Mouse (Mus musculus) lung, embryonic 16.5 days (tissue): ENCODE measurements at regions not wholly inside any gene's neighbourhood (a gene's known extent, or its start where the extent isn't known, plus 50 kb on each side); places are given as distances from the start of the nearest gene placed in this dataset.

ENCODE experiments used
- ATAC-seq: fragments of 200-750 bp; cut with Nextera tagmentation; 2 replicates; pipeline ENCODE4 v1.8.0; 2017; ENCODE audit warnings: low read depth, mild to moderate bottlenecking, moderate library complexity
- H3K27ac ChIP-seq: fragments of 300-500 bp; sonication (generic); 2 replicates; pipeline ENCODE4 v1.5.1; 2014; ENCODE audit warnings: mild to moderate bottlenecking, control low read depth, low read length
- H3K27me3 ChIP-seq: fragments of 300-500 bp; sonication (generic); 2 replicates; pipeline ENCODE4 v1.6.1; 2014; ENCODE audit warnings: low read depth, low read length, mixed read lengths; ENCODE audit not compliant: control insufficient read depth, insufficient read depth
- H3K36me3 ChIP-seq: fragments of 300-500 bp; sonication (generic); 2 replicates; pipeline ENCODE4 v1.6.1; 2014; ENCODE audit warnings: low read length; ENCODE audit not compliant: control insufficient read depth, insufficient read depth
- H3K4me1 ChIP-seq: fragments of 300-500 bp; sonication (generic); replicated peaks from 2 replicates; pipeline ENCODE4 v1.6.1; 2014; ENCODE audit warnings: low read length, mixed read lengths; ENCODE audit not compliant: control insufficient read depth, insufficient read depth
- H3K4me2 ChIP-seq: fragments of 300-500 bp; sonication (generic); 2 replicates; pipeline ENCODE4 v1.6.1; 2014; ENCODE audit warnings: low read depth, low read length, control low read depth
- H3K4me3 ChIP-seq: fragments of 300-500 bp; sonication (generic); 2 replicates; pipeline ENCODE4 v1.5.1; 2014; ENCODE audit warnings: mild to moderate bottlenecking, low read length, control low read depth
- H3K9ac ChIP-seq: fragments of 300-500 bp; sonication (generic); 2 replicates; pipeline ENCODE4 v1.6.1; 2014; ENCODE audit warnings: low read length, control low read depth
- H3K9me3 ChIP-seq: fragments of 300-500 bp; sonication (generic); 2 replicates; pipeline ENCODE4 v1.6.1; 2016; ENCODE audit warnings: low read length; ENCODE audit not compliant: control insufficient read depth
- WGBS: fragments of 180-500 bp; shearing (Covaris S2); extraction: QIAGEN DNeasy Blood & Tissue Kit; methylation state at CpG from one replicate; pipeline ENCODE4 v1.1.7; 2014; 5-methylcytosine and 5-hydroxymethylcytosine counted together

DNA sequence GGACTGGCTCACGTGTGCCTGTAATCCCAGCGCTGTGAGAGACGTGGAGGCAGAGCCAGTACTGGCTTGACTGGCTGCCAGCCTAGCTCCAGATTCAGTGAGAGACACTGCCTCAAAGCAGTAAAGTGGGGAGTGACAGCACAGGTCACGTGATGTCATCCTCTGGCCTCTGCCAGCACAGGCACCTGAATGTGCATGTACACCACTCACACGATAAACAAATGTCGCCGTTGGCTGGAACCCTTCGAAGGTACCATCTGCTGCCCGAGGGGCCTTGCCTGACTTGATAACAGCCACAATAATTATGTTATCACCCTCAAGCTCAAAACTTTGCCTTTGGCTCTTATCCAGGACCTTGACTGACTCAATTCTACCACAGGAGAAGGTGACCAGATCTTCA, 132.4 kb upstream of the Rpl38 start:
- no peak overlapping the region for H3K4me2 ChIP-seq
- H3K36me3 ChIP-seq = no peaks in the 10 kb centered on the region
- H3K4me3 ChIP-seq = no peak overlapping the region
- no peak overlapping the region for H3K27ac ChIP-seq
- H3K27me3 ChIP-seq = no peaks in the 10 kb centered on the region
- H3K9ac ChIP-seq = no peak overlapping the region
- H3K4me1 ChIP-seq = no peaks in the 10 kb centered on the region
- peaks cover 6% of the 10 kb centered on the region for H3K9me3 ChIP-seq
- 83% methylated on average over 9 of the region's 9 CpGs for WGBS
- no peak for ATAC-seq

DNA sequence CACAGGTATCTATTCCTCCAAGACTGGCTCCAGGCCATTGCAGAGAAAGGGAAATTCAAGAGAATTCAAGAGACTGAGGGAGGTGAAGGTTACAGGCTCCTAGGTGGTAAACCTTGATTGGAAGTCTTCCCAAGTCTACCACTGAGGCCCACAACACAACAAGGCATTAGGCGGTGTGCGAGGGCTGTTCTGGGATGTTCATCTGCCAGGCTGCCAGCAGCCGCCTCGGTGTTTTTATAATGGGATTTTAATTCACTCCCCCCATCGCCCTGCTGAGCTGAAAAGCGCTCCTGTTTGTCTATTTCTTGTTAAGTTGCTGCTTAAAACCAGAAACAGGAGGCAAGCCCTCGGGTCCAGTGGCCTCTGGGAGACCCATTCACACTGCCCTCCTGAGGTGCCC, 133.9 kb upstream of the Rpl38 start:
- H3K36me3 ChIP-seq = no peaks in the 10 kb centered on the region
- no peaks in the 10 kb centered on the region for H3K9me3 ChIP-seq
- ATAC-seq = no peak
- WGBS = 83% methylated on average over 7 of the region's 7 CpGs
- no peaks in the 10 kb centered on the region for H3K4me1 ChIP-seq
- no peaks in the 10 kb centered on the region for H3K27me3 ChIP-seq
- H3K9ac ChIP-seq = no peak overlapping the region
- no peak overlapping the region for H3K27ac ChIP-seq
- no peak overlapping the region for H3K4me3 ChIP-seq
- no peak overlapping the region for H3K4me2 ChIP-seq

DNA sequence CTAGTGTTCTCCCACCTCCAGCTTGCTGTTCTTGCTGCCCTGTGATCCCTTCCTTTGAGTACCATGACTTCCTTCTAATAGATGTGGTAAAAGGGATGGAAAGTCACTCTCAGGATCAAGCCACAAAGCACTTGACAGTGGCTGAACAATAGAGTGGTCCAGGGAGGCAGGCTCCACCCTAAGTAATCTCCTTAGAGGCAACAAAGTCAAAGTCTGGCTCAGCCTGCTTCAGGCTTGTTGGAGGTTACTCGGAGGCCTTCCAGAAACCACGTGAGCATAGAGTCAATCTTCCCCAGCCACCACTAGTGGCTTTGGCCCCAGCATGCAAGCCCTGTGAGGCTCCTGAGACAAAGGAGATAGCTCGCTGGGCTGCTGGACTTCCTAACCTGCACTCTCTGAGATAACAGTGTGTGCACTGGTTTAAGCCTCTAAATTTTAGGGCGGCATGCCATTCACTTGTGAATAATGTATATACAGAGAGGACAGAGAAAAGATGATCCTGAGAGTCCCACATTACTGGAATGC, 137.0 kb upstream of the Rpl38 start:
- Histone ChIP-seq H3K9me3 (no peaks in the 10 kb centered on the region), H3K27me3 (no peaks in the 10 kb centered on the region), H3K4me1 (no peaks in the 10 kb centered on the region), H3K4me3 (no peak overlapping the region), H3K36me3 (no peaks in the 10 kb centered on the region), H3K27ac (no peak overlapping the region), H3K9ac (no peak overlapping the region), H3K4me2 (no peak overlapping the region)
- ATAC-seq = no peak
- WGBS = 45% methylated on average over 4 of the region's 4 CpGs

DNA sequence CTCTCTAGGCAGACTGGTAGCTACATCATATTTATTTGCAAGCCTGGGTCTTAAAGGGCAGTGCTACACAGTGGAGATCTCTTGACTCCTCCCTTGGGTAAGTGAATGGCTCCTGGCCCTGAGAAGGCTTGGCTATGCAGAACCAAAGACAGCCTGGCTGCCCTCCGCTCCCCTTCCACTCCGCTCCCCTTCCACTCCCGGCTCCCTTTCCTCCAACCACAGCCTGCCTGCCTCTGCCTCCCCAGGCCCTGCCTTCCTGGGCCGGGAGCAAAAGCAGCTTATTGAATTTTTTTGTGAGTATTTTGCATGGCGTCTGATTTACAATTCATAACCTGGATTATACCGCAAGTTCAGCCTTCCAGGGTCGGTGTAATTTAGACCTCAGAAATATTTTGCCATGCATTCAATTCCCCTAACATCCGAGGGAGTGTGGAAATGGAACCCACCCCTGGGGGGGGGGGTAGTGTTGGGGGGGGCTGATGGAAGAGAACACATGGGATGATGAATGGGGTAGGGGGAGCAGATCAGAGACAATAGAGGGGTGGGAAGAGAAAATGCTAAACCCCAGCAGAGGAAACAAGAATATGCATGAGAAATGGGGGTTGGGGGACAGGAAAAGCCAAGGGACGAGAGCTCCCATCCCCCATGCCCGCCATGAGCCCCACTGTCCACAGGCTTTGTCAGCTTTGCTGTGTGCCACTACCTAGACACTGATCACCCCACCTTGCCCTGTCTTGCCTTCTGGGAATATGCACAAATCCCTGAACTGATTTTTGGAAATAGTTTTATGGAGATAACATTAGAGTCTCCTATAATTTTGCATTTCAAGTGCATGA, 139.2 kb upstream of the Rpl38 start:
- H3K4me2 ChIP-seq = no peak overlapping the region
- 47% methylated on average over 10 of the region's 10 CpGs for WGBS
- no peaks in the 10 kb centered on the region for H3K27me3 ChIP-seq
- H3K4me3 ChIP-seq = no peak overlapping the region
- H3K9ac ChIP-seq = no peak overlapping the region
- H3K36me3 ChIP-seq = no peaks in the 10 kb centered on the region
- ATAC-seq = no peak
- no peak overlapping the region for H3K27ac ChIP-seq
- H3K9me3 ChIP-seq = no peaks in the 10 kb centered on the region
- H3K4me1 ChIP-seq = no peaks in the 10 kb centered on the region

DNA sequence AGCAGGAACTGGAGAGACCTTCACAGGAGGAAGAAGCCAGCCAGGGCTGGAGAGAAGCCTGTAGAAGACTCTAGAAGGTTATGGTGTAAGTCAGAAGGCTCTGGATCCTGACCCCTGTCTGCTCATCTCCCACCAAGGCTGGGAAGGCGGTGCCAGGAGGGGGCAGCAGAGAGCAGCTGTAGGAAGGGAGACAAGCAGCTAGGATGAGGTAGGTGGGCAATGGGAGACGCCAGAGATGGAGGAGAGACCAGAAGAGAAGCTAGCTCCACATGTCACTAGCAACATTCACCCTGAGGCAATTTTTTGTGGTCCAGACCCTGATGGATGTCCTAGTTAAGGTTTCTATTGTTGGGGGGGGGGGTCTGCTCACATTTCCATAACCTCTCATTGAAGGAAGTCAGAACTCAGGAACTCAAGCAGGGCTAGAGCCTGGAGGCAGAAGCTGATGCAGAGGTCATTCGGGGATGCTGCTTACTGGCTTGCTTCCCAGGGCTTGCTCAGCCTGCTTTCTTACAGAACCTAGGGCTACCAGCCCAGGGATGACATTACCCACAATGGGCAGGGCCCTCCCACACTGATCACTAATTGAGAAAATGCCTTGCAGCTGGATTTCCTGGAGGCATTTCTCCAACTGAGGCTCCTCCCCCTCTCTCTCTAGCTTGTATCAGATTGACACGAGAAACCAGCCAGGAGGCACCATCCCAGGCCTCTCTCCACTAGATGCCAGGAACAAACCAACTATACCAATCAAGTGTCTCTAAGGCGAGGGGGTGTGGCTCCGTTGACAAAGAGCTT, 144.7 kb upstream of the Rpl38 start:
- H3K4me2 ChIP-seq = no peak overlapping the region
- H3K36me3 ChIP-seq = no peaks in the 10 kb centered on the region
- WGBS = 41% methylated on average over 6 of the region's 6 CpGs
- no peak overlapping the region for H3K27ac ChIP-seq
- H3K27me3 ChIP-seq = no peaks in the 10 kb centered on the region
- ATAC-seq = 0 out of 2 replicates have a peak, but pooled peaks have one; percentile 54
- H3K4me3 ChIP-seq = no peak overlapping the region
- H3K4me1 ChIP-seq = no peaks in the 10 kb centered on the region
- H3K9ac ChIP-seq = no peak overlapping the region
- H3K9me3 ChIP-seq = no peaks in the 10 kb centered on the region

DNA sequence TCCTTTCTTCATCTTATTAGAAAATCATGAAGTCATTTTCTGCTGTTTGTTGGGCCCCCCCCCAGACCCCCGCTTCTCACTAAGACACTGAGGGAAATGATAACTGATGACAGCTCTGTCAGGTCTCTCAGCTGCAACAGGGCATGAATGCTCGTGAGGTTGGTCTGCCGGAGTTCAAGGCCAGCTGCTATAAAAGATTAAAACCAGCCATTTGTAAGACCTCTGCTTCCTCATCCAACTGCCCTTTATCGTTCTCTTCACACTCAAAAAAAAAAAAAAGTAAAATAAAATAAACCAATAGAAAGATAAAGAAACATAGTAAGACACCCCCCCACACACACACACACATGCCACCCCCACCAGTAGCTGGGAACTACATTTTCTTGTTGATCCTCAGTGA, 153.0 kb upstream of the Rpl38 start:
- 37% methylated on average over 4 of the region's 4 CpGs for WGBS
- Histone ChIP-seq H3K9ac (no peak overlapping the region), H3K4me1 (no peaks in the 10 kb centered on the region), H3K9me3 (no peaks in the 10 kb centered on the region), H3K27me3 (peaks cover 2% of the 10 kb centered on the region; the same call in 1 of the 2 replicates), H3K27ac (no peak overlapping the region), H3K4me3 (no peak overlapping the region), H3K36me3 (no peaks in the 10 kb centered on the region), H3K4me2 (no peak overlapping the region)
- no peak for ATAC-seq

DNA sequence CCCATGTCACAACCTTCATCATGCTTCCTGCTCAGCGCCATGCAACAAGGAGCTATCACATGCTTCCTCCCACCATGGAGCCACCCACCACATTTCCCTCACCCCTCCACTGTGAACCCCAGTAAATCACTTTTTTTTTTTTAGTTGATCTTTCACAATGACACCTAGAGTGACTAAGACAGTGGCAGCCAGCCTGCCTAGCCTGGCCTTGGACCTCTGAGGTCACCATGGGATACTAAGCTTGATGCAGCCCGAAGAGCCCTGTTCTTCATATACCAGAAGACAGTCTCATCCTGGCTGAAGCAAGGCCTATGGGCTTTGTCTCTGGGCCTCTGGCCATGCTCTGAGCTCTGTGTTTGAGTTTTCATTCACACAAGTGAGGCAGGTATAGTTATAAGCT, 154.2 kb upstream of the Rpl38 start:
- Histone ChIP-seq H3K4me3 (no peak overlapping the region), H3K27ac (no peak overlapping the region), H3K4me1 (no peaks in the 10 kb centered on the region), H3K36me3 (no peaks in the 10 kb centered on the region), H3K4me2 (no peak overlapping the region), H3K9me3 (no peaks in the 10 kb centered on the region), H3K9ac (no peak overlapping the region), H3K27me3 (peaks cover 2% of the 10 kb centered on the region; the same call in 1 of the 2 replicates)
- no peak for ATAC-seq
- 83% methylated on average over 2 of the region's 2 CpGs for WGBS

DNA sequence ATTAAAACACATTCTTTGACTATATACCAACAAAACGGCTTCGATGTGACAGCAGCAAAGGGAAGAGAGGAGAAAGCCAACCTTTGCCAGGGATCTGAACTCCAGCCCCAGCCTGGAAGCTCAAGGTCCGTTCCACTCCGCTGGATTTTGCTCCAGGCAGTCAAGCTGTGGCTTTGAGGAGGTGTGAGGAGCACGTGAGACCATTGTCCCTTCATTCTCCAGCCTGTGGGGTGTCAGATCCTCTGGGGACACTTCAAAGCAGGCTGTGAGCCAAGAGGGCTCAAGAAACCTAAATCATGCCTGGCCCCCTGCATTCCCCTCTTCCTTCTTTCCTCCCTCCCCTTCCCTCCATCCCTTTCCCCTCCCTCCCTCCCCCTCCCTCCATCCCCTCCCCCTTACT, 154.9 kb upstream of the Rpl38 start:
- Histone ChIP-seq H3K4me2 (no peak overlapping the region), H3K36me3 (no peaks in the 10 kb centered on the region), H3K27ac (no peak overlapping the region), H3K9me3 (no peaks in the 10 kb centered on the region), H3K9ac (no peak overlapping the region), H3K27me3 (peaks cover 2% of the 10 kb centered on the region; the same call in 1 of the 2 replicates), H3K4me1 (no peaks in the 10 kb centered on the region), H3K4me3 (no peak overlapping the region)
- WGBS = 16% methylated on average over 5 of the region's 5 CpGs
- ATAC-seq = peak; percentile 54; the same call in 1 of the 2 replicates

DNA sequence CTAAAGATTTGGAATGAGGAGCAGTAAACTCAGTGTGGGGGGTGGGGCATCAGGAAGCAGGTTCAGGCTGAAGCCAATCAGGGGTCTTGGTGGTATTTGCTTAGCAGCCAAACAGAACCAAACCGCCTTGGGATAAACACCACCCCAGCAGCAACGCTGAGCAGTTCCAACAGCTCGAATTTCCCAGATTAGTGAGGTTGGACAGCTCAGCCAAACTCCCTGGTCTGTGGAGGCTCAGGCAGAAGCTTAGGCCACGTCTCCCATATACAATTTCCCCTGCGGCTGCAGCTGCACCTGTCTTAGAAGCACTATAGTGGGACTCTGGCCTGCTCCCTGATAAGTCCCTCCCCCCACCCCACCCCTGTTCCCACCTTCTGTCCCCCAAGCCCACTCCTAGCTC, 156.3 kb upstream of the Rpl38 start:
- no peaks in the 10 kb centered on the region for H3K9me3 ChIP-seq
- H3K4me2 ChIP-seq = no peak overlapping the region
- no peak for ATAC-seq

More for the DNA sequence above, 156.3 kb upstream of the Rpl38 start:
- Histone ChIP-seq H3K4me3 (no peak overlapping the region), H3K9ac (no peak overlapping the region), H3K36me3 (no peaks in the 10 kb centered on the region), H3K27ac (no peak overlapping the region), H3K4me1 (no peaks in the 10 kb centered on the region), H3K27me3 (peaks cover 2% of the 10 kb centered on the region; the same call in 1 of the 2 replicates)
- WGBS = 11% methylated on average over 5 of the region's 5 CpGs
